Mouse (Mus musculus): ENCODE data around the gene Tas2r135. TPM values are rescaled to one million over a fixed set of nuclear protein-coding genes. Genes with fewer than 3 reads are reported as not detected.

The Tas2r135 gene
- total RNA-seq (2021), result not detected
- long read RNA-seq, experiment 1, result 0 reads
- long read RNA-seq, experiment 2, result 0 reads

DNA sequence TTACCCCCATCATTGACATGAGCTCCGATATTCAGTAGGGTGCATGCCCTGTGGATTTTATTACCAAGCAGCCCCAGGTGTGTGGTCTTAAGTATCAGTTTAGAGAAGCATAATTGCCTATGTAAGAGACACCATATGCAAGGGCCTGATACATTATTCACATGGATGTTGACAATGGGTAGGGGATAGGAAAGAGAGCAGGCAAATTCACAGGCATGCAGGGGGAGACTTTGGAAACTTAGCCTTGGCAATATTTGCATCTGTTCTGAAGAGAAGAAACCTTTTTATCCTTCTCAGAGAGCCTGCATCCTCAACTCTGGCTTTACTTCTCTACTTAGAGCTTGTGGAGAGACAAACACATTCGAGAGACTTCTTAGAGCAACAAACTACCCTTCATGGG lies at the start of gene Tas2r135:
Gene Tas2r135 (plus strand): TSS at position 301 of the 400 bp plus-strand sequence.
- intact Hi-C loops (cut with DNase I), result no loop called here
- no peak for DNase-seq (ENCODE audit: low spot score in 2 of 2)

DNA sequence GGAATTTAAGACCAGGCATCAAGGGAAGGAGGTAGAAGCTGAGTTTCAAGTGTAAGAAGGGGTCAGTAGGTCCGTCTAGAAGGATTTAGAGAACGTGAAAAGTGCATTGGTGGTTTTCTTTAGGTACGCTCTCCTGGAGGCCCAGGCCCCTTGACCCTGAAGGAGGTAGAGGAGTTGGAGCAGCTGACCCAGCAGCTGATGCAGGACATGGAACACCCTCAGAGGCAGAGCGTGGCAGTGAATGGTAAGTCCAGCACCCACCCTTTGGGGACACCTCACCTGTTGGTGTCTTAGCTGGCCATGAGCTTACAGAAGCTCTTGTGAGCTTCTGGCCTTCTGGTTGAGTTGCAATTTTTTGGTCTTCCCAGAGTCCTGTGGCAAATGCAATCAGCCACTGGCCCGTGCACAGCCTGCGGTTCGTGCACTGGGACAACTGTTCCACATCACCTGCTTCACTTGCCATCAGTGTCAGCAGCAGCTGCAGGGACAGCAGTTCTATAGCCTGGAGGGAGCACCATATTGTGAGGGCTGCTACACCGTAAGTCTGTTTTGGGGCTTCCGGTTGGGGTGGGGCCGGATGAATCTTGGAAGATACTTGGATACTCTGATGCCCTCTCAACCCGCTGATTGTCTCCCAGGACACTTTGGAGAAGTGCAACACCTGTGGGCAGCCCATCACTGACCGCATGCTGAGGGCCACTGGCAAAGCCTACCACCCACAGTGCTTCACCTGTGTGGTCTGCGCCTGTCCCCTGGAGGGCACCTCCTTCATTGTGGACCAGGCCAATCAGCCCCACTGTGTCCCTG lies 49.2 kb upstream of the Tas2r135 start:
- intact Hi-C loops (cut with DNase I), result no loop called here

DNA sequence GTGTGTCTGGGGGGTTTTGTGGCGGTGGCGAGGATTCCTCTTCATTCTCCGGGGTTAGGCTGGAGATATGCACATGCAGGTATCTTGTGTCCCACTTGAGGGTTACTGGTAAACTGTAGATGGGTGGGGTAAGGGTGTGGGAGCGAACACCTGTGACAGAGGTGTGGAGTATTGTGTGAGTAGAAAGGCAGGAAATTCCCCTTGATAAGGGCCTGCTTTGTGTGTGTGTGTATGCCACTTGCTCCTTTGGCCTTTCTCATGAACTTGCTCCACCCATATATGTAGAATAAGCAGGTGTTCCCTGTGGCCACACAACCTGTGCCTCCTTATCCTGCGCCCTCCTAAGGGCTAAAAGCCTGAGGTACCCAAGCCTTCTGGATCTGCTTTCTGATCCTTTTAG lies 48.3 kb upstream of the Tas2r135 start:
- intact Hi-C loops (cut with DNase I), result no loop called here
- no peak for DNase-seq (ENCODE audit: low spot score in 2 of 2)

More for the DNA sequence above, 49.2 kb upstream of the Tas2r135 start:
- DNase-seq (ENCODE audit: low spot score in 2 of 2), result no peak

DNA sequence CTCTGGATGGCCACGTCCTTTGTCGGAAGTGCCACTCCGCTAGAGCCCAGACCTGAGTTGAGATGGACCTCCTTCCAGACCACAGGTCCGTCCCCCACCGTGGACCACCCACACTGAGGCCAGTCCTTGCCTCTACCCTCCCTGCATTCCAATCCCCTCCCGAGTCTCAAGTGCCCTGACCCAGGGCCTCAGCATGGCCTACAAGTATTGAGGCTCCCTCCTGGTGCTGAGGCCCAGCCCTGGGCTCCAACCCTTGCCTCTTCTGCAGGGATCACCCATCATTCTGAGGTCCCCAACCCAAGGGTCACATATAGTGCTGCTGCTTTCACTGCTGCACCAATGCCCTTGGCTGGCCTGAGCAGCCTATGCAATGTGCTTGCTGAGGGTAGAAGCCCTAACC lies 47.3 kb upstream of the Tas2r135 start:
- intact Hi-C loops (cut with DNase I), result no loop called here

DNA sequence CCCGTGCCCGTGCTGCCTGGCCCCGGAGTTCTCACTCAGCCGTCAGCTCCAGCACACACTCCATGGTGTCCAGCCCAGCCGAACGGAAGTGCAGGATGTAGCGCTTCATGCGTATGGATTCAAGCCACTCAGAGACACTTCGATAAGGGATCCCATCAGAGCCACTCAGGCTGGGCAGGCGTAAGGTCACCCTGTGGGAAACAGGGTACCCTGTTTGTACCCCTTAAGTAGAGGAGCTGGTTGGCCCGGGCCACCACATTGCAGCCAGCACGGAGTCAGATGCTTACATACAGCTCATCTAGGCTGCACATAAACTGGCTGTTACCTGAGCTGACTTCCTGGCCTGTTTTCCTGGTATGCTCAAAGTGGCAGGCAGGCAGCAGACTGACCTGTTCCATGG lies 46.3 kb upstream of the Tas2r135 start:
- no peak for DNase-seq (ENCODE audit: low spot score in 2 of 2)
- intact Hi-C loops (cut with DNase I), result no loop called here

More for the DNA sequence above, 47.3 kb upstream of the Tas2r135 start:
- no peak for DNase-seq (ENCODE audit: low spot score in 2 of 2)

DNA sequence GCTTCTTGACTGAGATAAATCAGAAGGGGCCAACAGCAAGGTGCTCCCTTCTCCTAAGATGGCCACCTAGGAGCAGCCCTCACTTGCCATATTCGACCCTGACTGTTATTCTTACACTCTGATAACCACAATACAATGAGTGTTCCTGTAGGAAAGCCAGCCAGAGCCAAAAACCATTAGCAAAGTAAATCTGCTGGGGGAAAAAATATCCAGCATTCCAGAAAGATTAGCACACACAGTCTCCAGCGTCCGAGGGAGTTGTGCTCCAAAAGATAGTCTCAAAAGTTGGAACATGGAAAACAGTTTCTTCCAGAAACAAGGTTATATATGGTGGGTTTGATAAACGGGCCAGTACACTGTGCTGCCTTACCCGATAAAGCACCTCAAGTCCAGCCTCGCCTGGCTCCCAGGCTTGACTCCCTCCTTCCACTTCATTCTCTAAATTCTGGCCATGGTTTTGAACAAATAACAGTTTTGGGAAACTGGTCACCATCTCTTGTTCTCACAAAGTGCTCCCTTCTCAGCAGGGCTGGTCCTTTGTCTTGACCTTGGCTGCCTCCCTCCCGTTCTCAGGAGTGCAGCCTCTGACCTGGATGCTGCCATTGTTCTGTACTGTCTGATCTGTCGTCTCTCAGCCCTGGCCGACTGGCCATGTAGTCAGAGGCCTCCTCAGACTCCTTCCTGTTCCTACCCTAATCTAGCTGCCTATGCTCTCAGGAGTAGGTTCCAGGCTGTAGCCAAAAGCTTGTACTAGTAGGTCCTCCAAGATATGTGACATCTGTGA lies 45.7 kb upstream of the Tas2r135 start:
- no peak for DNase-seq (ENCODE audit: low spot score in 2 of 2)
- intact Hi-C loops (cut with DNase I), result no loop called here

DNA sequence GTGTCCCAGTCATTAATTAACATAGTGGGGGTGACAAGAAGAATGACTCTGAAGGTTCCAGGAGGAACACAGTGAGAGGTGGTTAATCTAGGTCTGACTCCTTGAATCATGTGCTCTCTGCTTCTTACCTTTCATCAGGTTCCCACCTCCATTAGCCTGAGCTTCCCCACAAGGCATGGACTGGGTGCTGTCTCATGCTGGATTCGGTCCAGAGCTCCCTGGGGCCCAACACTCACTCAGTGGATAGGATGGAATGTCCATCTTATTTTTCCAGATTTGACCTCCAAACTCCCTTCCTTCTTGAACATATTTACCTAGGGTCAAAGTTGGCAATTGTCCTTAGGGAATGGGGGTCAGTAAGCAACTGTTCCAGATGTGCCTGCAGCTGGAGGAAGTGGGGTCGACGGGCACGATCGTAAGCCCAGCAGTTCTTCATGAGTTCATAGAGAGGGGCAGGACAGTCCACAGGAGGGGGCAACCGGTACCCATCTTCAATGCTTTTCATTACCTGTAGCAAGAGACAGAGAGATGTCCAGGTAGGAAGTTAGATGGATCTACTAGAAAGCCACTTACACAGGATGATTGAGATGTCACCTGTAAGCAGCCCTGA lies 44.9 kb upstream of the Tas2r135 start:
- intact Hi-C loops (cut with DNase I), result no loop called here
- DNase-seq (ENCODE audit: low spot score in 2 of 2), result no peak

DNA sequence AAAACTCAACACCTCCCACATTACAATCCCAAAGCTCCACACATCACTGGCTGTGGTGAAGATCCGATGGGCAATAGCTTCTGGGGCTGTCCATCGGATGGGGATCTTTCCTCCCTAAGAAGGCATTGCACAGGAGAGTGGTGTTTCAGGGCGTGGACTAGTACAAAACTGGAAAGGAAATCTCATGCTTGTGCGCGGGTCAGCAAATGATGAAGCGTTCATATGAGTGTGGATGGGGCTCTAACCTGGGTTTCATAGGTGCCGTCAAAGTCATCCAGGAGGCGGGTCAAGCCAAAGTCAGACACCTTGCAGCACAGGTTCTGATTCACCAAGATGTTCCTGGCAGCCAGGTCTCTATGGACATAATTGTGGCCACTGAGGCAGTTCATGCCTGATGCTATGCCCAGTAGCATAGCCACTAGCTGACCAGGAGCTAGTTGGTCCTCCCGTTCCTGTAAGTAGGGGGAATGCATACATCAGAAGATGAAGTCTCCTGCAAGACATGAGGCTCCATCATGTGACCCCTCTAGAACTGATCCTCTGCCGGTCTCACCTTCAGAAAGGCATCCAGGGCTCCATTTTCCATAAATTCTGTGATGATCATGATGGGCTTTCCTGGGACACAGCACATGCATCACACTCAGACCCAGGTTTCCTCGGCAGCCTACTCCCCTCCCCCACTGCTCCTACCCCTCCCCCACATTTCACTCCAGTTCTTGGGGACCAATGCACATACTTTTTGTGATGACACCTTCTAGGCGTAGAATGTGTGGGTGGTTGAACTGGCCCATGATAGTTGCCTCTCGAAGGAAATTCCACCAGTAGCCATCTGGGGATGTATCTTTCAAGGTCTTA lies 44.0 kb upstream of the Tas2r135 start:
- DNase-seq (ENCODE audit: low spot score in 2 of 2), result no peak
- intact Hi-C loops (cut with DNase I), result no loop called here

DNA sequence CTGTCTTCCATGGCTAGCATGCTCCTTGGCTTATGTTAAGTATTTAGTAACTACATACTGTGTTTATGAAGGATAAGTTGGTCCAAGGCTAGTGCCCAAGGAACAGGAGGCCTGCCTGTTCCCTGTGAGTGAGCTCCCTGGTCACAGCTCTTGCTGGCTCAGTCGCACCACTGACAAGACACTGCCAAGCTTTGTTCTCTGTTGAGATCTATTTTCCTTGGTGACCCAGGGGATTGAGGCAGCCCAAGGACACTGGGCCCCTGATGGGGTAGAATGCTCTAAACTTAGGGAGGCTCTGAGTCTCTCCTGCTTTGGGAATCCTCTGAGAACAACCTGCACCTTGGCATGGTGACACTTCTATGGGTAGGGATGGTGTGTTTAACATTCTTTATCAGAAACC lies 43.2 kb upstream of the Tas2r135 start:
- intact Hi-C loops (cut with DNase I), result no loop called here

DNA sequence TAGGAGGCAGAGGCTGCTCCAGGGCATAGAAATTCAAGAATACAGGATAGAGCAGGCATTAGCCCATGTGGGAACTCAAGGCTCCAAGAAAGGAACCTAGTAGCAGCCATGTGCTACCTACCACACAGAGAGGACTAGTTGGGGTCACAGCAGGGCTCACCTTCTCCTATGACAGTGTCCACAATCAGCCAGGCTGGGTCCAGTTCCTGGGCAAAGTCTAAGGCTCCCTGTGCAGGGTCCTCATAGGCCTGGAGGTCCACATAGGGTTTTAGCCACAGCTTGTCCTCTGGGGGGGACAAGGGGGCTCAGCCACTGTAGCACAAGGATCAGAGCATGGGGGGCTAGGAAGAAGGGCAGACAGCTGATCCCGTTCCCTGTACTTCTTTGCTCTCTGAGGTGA lies 42.7 kb upstream of the Tas2r135 start:
- DNase-seq (ENCODE audit: low spot score in 2 of 2), result no peak
- intact Hi-C loops (cut with DNase I), result no loop called here

More for the DNA sequence above, 43.2 kb upstream of the Tas2r135 start:
- DNase-seq (ENCODE audit: low spot score in 2 of 2), result no peak

DNA sequence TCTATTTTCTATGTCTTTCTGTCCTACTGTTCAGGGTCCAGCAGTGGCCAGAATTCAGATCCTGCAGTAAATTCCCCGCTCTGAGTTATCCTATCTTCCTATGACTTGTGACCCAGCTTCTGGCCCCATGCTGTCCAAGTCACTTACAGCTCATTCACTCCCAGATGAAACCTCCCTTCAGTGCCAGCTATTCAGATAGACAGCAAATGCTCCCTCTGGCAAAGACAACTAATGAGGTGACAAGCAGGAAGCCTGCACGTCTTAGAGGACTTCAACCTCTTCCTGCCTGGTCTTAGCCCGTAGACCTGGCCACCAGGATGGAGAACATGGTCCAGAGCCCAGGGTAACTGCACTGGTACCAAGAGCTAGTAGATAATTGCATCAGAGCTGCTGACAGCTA lies 42.3 kb upstream of the Tas2r135 start:
- DNase-seq (ENCODE audit: low spot score in 2 of 2), result no peak
- intact Hi-C loops (cut with DNase I), result no loop called here

DNA sequence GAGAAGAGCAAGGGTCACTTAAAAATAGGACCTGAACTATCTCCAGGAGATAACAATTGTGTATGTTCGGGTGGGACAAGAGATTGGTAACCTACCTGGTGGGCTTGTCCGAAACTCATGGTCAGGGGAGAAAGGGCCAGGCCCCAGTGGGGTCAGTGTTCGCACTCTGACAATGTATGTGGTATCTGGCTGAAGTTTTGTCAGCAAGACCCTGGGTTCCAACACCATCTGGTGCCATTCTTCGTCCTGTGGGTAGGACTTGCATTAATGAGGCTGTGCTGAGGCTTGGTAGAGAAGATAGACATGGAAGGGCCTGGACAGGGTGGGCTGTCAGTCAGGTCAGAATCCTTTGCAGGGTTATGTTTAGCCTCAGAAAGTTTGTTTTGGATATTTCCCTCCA lies 41.2 kb upstream of the Tas2r135 start:
- no peak for DNase-seq (ENCODE audit: low spot score in 2 of 2)
- intact Hi-C loops (cut with DNase I), result no loop called here

DNA sequence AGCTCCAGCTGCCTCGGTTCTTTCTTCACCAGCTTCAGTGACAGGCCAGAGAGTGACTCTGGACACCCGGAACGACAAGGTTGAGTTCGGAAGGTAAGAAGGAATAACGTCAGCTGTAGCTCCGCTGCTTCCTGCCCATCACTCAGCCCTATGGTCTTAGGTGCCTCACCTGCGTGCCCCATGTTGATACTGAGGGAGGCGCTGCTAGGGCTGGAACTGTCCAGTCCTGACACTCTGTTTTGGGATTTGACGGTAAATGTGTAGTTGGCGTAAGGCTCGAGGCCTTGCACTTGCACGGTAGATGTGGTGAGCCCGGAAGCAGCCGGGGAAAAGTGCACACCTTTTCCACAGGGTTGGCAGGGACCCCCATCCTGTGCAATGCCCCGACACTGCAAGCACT lies 40.6 kb upstream of the Tas2r135 start:
- intact Hi-C loops (cut with DNase I), result no loop called here
- no peak for DNase-seq (ENCODE audit: low spot score in 2 of 2)

DNA sequence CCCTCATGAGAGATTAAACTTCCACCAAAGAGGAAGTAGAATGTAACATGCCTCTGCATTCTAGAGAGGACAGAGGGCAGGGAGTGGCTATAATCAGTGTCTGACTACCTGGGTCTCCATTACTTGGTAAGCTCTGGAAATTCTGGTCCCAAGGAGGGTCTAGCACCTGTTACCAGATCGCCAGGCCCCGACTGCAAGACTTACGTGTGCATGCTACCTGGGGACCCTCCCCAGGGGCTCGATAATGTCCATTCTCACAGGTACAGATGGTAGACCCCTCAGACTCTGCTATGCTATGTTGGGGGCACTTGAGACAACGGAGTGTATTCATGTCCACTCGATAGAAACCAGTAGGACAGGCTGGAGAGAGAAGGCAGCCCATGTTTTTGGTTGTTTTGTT lies 40.0 kb upstream of the Tas2r135 start:
- no peak for DNase-seq (ENCODE audit: low spot score in 2 of 2)
- intact Hi-C loops (cut with DNase I), result no loop called here

DNA sequence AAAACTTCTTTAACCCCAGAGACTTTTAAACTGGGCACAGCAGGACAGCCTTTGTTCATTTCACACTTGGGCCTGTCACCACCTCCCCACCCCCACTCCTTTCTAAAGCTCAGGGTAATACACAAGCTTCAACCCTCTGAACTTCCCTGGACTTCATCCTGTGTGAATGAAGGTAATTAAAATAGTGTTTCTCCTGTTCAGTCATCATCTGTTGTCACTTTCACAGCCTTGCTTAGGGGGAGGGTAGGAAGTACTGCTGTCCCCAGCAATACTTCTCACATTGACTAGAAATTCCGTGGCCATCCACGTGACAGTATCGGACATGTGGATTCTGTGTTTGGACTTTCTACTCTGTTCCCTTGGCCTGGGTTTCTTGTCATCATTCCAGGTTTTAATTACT lies 35.4 kb upstream of the Tas2r135 start:
- no peak for DNase-seq (ENCODE audit: low spot score in 2 of 2)
- intact Hi-C loops (cut with DNase I), result no loop called here

DNA sequence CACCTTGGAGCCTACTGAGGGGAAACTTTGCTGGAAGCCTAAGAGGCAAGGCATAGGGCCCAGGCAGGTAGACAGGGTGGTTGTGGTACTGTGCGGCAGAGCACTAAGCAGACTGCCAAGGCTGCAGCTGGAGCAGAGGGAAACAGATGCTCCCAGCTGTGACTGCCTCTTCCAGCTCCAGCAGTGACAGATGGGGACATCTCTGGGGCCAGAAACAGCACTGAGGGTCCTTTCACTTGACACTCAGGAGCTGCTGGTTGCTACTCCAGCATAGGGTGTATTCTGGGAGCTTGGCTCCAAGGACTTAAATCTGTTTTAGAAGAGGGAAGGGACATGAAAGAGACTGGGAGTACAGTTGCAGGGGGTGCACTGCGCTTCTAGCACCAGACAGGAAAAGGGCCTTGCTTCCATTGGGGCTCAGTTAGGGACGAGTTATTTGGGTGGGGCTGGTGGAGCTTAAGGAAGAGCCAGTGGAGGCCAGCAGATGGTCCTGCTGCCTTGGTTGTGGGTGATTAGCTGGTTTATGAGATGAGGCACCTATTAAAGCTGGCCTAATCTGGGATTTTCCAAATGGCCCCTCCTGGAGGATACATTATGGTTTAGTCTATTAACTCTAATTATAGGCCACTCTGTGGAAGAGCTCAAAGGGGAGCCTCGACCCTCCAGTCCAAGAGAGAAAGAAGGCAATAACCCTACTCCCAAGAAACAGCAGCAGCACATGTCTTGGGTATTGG lies 34.4 kb upstream of the Tas2r135 start:
- DNase-seq (ENCODE audit: low spot score in 2 of 2), result no peak
- intact Hi-C loops (cut with DNase I), result no loop called here

DNA sequence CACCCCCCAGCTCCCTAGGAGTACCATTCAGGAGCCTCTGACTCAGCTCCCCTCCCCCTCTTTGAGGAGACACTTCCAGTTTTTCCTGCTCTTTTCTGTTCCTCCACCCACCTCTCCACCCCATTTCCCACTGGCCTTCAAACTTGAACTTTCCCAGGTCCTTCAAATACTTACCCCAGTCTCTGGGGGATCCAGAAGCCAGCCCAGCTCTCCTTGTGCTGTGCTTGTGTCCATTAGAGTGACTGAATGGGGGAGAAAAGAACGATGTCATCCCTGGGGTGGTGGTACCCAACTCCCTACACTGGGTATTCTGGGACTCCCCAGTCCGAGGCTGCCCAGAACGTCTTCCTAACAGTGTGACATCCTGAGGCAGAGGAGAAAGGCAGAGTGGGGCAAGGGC lies 33.2 kb upstream of the Tas2r135 start:
- DNase-seq (ENCODE audit: low spot score in 2 of 2), result no peak
- intact Hi-C loops (cut with DNase I), result no loop called here

DNA sequence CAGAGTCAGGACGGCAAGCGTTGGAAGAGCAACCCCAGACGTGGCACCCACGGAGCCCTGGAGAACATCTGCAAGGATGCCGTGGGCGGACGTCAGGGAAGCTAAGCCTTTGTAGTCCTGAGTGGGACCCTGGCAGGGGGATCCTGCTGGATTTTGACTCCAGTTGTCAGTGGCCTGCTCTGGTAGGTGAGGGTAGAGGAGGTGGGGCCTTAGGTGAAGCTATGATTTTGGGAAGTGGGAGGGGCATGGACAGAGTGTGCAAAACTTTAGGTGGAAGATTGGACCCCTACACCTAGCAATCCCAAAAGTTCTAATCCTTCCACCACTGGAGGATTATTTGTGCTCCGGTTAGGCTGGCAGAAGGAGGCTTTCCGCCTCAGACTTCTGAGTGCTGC lies 32.8 kb upstream of the Tas2r135 start:
- intact Hi-C loops (cut with DNase I), result no loop called here
- no peak for DNase-seq (ENCODE audit: low spot score in 2 of 2)
